Mouse (Mus musculus): ENCODE data around the gene Susd1. TPM values are rescaled to one million over a fixed set of nuclear protein-coding genes. Genes with fewer than 3 reads are reported as not detected.

The Susd1 gene
- polyA plus RNA-seq (2012; rRNA removed), result 23.3 and 25.4 TPM in 2 replicates

GRCm38 (mm10) chr4:59437990-59438854 is at the start of gene Susd1:
TSS of gene Susd1 (minus strand) at chr4:59438633.
- Histone ChIP-seq H3K27ac (ENCODE audit: insufficient read depth, low read length) (peak within 1 kb of the TSS; percentile 91), H3K4me3 (ENCODE audit: extremely low read depth, insufficient read depth, insufficient read length) (peak within 1 kb of the TSS; percentile 70), H3K36me3 (ENCODE audit: control insufficient read depth, insufficient read depth, low read length) (no peaks in the 10 kb centered on the region), H3K27me3 (ENCODE audit: control insufficient read depth, insufficient read depth, low read length) (no peaks in the 10 kb centered on the region), H3K4me1 (ENCODE audit: control insufficient read depth, insufficient read depth, insufficient read length) (peaks cover 22% of the 10 kb centered on the region; the same call in 1 of the 2 replicates)
- 1% methylated on average over 75 of the region's 75 CpGs for WGBS
- peak; percentile 29 to 55 for DNase-seq (ENCODE audit: low read depth in 1 of 2, low spot score in 2 of 2)
- TF ChIP-seq CTCF (IDR thresholded peaks at IDR 0.05; ENCODE audit: extremely low read depth, insufficient read depth, insufficient read length, insufficient replicate concordance), result no peak
- TF ChIP-seq POLR2A (IDR thresholded peaks at IDR 0.05; ENCODE audit: low read depth, low read length), result peak; percentile 22; the same call in 1 of the 2 replicates

GRCm38 (mm10) chr4:59471306-59471705 is 32.9 kb upstream of the Susd1 start:
- no peak for DNase-seq (ENCODE audit: low read depth in 1 of 2, low spot score in 2 of 2)
- Histone ChIP-seq H3K4me3 (ENCODE audit: extremely low read depth, insufficient read depth, insufficient read length) (no peak overlapping the region), H3K4me1 (ENCODE audit: control insufficient read depth, insufficient read depth, insufficient read length) (no peaks in the 10 kb centered on the region), H3K36me3 (ENCODE audit: control insufficient read depth, insufficient read depth, low read length) (peaks cover 6% of the 10 kb centered on the region), H3K27ac (ENCODE audit: insufficient read depth, low read length) (no peak overlapping the region), H3K27me3 (ENCODE audit: control insufficient read depth, insufficient read depth, low read length) (no peaks in the 10 kb centered on the region)
- TF ChIP-seq CTCF (IDR thresholded peaks at IDR 0.05; ENCODE audit: extremely low read depth, insufficient read depth, insufficient read length, insufficient replicate concordance) (no peak), POLR2A (IDR thresholded peaks at IDR 0.05; ENCODE audit: low read depth, low read length) (no peak)

GRCm38 (mm10) chr4:59465449-59465848 is 27.0 kb upstream of the Susd1 start:
- 19% methylated on average over 2 of the region's 2 CpGs for WGBS

GRCm38 (mm10) chr4:59464661-59465060 is 26.2 kb upstream of the Susd1 start:
- Histone ChIP-seq H3K4me1 (ENCODE audit: control insufficient read depth, insufficient read depth, insufficient read length) (no peaks in the 10 kb centered on the region; the same call in 1 of the 2 replicates), H3K4me3 (ENCODE audit: extremely low read depth, insufficient read depth, insufficient read length) (no peak overlapping the region), H3K27me3 (ENCODE audit: control insufficient read depth, insufficient read depth, low read length) (no peaks in the 10 kb centered on the region), H3K27ac (ENCODE audit: insufficient read depth, low read length) (no peak overlapping the region), H3K36me3 (ENCODE audit: control insufficient read depth, insufficient read depth, low read length) (no peaks in the 10 kb centered on the region)
- WGBS, result 67% methylated on average over 6 of the region's 6 CpGs
- no peak for TF ChIP-seq POLR2A (IDR thresholded peaks at IDR 0.05; ENCODE audit: low read depth, low read length)
- no peak for TF ChIP-seq CTCF (IDR thresholded peaks at IDR 0.05; ENCODE audit: extremely low read depth, insufficient read depth, insufficient read length, insufficient replicate concordance)
- no peak for DNase-seq (ENCODE audit: low read depth in 1 of 2, low spot score in 2 of 2)

More at GRCm38 (mm10) chr4:59465449-59465848, 27.0 kb upstream of the Susd1 start:
- TF ChIP-seq CTCF (IDR thresholded peaks at IDR 0.05; ENCODE audit: extremely low read depth, insufficient read depth, insufficient read length, insufficient replicate concordance) (no peak), POLR2A (IDR thresholded peaks at IDR 0.05; ENCODE audit: low read depth, low read length) (no peak)
- Histone ChIP-seq H3K4me1 (ENCODE audit: control insufficient read depth, insufficient read depth, insufficient read length) (no peaks in the 10 kb centered on the region; the same call in 1 of the 2 replicates), H3K36me3 (ENCODE audit: control insufficient read depth, insufficient read depth, low read length) (no peaks in the 10 kb centered on the region), H3K27ac (ENCODE audit: insufficient read depth, low read length) (no peak overlapping the region), H3K4me3 (ENCODE audit: extremely low read depth, insufficient read depth, insufficient read length) (no peak overlapping the region), H3K27me3 (ENCODE audit: control insufficient read depth, insufficient read depth, low read length) (no peaks in the 10 kb centered on the region)
- no peak for DNase-seq (ENCODE audit: low read depth in 1 of 2, low spot score in 2 of 2)

GRCm38 (mm10) chr4:59462494-59462893 is 24.1 kb upstream of the Susd1 start:
- WGBS, result 73% methylated on average over 6 of the region's 6 CpGs
- no peaks in the 10 kb centered on the region; the same call in 1 of the 2 replicates for H3K4me1 ChIP-seq (ENCODE audit: control insufficient read depth, insufficient read depth, insufficient read length)
- H3K4me3 ChIP-seq (ENCODE audit: extremely low read depth, insufficient read depth, insufficient read length), result no peak overlapping the region
- no peak for TF ChIP-seq POLR2A (IDR thresholded peaks at IDR 0.05; ENCODE audit: low read depth, low read length)
- no peak for TF ChIP-seq CTCF (IDR thresholded peaks at IDR 0.05; ENCODE audit: extremely low read depth, insufficient read depth, insufficient read length, insufficient replicate concordance)
- H3K27ac ChIP-seq (ENCODE audit: insufficient read depth, low read length), result no peak overlapping the region
- no peaks in the 10 kb centered on the region for H3K27me3 ChIP-seq (ENCODE audit: control insufficient read depth, insufficient read depth, low read length)
- DNase-seq (ENCODE audit: low read depth in 1 of 2, low spot score in 2 of 2), result no peak
- H3K36me3 ChIP-seq (ENCODE audit: control insufficient read depth, insufficient read depth, low read length), result no peaks in the 10 kb centered on the region

- Histone ChIP-seq H3K4me3 (ENCODE audit: extremely low read depth, insufficient read depth, insufficient read length) (no peak overlapping the region), H3K27ac (ENCODE audit: insufficient read depth, low read length) (no peak overlapping the region), H3K27me3 (ENCODE audit: control insufficient read depth, insufficient read depth, low read length) (no peaks in the 10 kb centered on the region), H3K36me3 (ENCODE audit: control insufficient read depth, insufficient read depth, low read length) (no peaks in the 10 kb centered on the region), H3K4me1 (ENCODE audit: control insufficient read depth, insufficient read depth, insufficient read length) (no peaks in the 10 kb centered on the region; the same call in 1 of the 2 replicates)
- WGBS, result 90% methylated on average over 11 of the region's 11 CpGs
- no peak for TF ChIP-seq POLR2A (IDR thresholded peaks at IDR 0.05; ENCODE audit: low read depth, low read length)
- no peak for DNase-seq (ENCODE audit: low read depth in 1 of 2, low spot score in 2 of 2)
Measured at GRCm38 (mm10) chr4:59461116-59461727, 22.8 kb upstream of the Susd1 start.

Data from spleen, adult 2 months (tissue).